Mouse (Mus musculus) E14TG2a.4 (cell line): ENCODE measurements around the gene Ptp4a2.

Experiments
- CTCF ChIP-seq: conservative IDR thresholded peaks from 2 replicates; pipeline ENCODE4 v1.5.1; 2014; ENCODE audit warnings: low read length
- NANOG ChIP-seq: IDR thresholded peaks from 2 replicates; pipeline ENCODE4 v1.6.1; 2014; ENCODE audit warnings: borderline replicate concordance, low read length, mixed read lengths

- TF ChIP-seq CTCF (no peak), NANOG (no peak)
These were observed 6.0 kb upstream of the Ptp4a2 start for GRCm38 (mm10) chr4:129805059-129805458.
